Mouse (Mus musculus): ENCODE data around the gene Gpd2.

GRCm38 (mm10) chr2:57375138-57375837 is 137.9 kb downstream of the Gpd2 start:
- TF ChIP-seq CTCF (IDR thresholded peaks at IDR 0.05; ENCODE audit: borderline replicate concordance, control insufficient read depth, extremely low read depth, insufficient read depth, low read length, poor library complexity) (no peak), POLR2A (IDR thresholded peaks at IDR 0.05; ENCODE audit: control insufficient read depth, extremely low read depth, insufficient read depth, low read length, poor library complexity) (no peak)
